Mouse (Mus musculus): ENCODE data around the gene Cdk2.

DNA sequence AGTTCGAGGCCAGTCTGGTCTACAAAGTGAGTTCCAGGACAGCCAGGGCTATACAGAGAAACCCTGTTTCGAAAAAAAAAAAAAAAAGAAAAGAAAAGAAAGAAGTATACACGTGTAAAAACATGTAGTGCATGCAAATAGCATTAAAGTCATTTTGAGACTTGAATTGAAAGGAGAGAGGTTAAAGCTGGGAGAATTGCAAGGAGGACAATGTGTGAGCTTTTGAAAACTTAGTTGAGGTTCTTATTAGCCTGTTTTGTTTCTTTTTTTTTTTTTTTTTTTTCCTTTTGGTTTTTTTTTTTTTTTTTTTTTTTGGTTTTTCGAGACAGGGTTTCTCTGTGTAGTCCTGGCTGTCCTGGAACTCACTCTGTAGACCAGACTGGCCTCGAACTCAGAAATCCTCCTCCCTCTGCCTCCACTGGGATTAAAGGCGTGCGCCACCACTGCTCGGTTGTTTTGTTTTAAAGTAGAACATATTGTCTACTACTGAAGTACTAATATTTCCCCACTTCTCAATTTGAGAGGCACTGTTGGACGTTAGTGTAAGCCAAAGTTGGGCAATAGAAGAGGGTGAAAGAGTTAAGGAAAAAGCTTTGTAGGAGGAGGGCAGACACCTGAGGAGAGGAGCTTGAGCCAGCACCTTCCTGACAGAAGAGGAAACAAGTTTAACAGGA, 42.3 kb upstream of the Cdk2 start:
- TF ChIP-seq CTCF (IDR thresholded peaks at IDR 0.05; ENCODE audit: low read depth, low read length) (no peak), POLR2AphosphoS5 (IDR thresholded peaks at IDR 0.05; ENCODE audit: insufficient replicate concordance, low read depth, low read length) (no peak), GATA1 (IDR thresholded peaks at IDR 0.05; ENCODE audit: borderline replicate concordance, low read length) (no peak), GATA2 (IDR thresholded peaks at IDR 0.05; ENCODE audit: borderline replicate concordance, low read depth, low read length) (no peak)
